Mouse (Mus musculus): ENCODE data around the gene Pip5kl1. TPM values are rescaled to one million over a fixed set of nuclear protein-coding genes. Genes with fewer than 3 reads are reported as not detected.
A peak's percentile ranks its signal among the peaks of the same experiment; 100 is the strongest.

Gene Pip5kl1
- polyA plus RNA-seq, 1 experiment from 2014 or later: not detected

DNA sequence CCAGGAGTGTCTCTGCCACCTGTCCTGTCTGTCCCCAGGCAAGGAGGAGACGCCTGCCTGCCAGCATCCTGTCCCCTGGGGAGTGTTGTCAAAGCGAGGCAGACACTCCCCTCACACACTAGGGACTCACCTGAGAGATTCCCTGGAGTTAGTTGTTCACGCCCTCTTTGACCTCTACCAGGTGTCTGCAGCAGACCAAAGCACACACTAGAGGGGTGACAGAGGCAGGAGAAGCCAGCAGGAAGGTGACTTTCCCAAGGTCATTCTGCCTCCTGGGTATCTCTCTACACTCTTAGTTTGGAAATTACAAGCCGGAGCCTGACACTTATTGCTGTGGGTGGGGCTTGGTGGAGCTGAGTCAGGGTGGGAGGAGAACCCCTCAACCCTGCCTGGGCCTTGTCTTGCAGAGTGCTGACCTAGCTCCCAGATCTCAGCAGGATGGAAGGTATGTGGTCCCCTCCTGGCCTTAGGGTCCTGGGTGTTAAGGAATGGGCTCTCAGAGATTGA, 53.5 kb downstream of the Pip5kl1 start:
- 40% methylated on average over 4 of the region's 4 CpGs for WGBS
- H3K4me2 ChIP-seq (replicated peaks; ENCODE audit: low read depth): no peak overlapping the region
- no peaks in the 10 kb centered on the region for H3K27me3 ChIP-seq (replicated peaks; ENCODE audit: control insufficient read depth, insufficient read depth, low read length)
- no peaks in the 10 kb centered on the region for H3K36me3 ChIP-seq (ENCODE audit: control insufficient read depth, insufficient read depth)
- no peak overlapping the region for H3K4me3 ChIP-seq (ENCODE audit: low read depth, low read length)
- ATAC-seq: no peak
- H3K9ac ChIP-seq (ENCODE audit: low read depth, low read length): no peak overlapping the region
- H3K9me3 ChIP-seq (ENCODE audit: control insufficient read depth): no peaks in the 10 kb centered on the region
- peak overlapping the region; percentile 21; the same call in 1 of the 2 replicates for H3K27ac ChIP-seq (ENCODE audit: low read depth, low read length)
- TF ChIP-seq CTCF (IDR thresholded peaks at IDR 0.05; ENCODE audit: low read depth): no peak
- peaks cover 10% of the 10 kb centered on the region; the same call in 1 of the 2 replicates for H3K4me1 ChIP-seq (replicated peaks; ENCODE audit: control insufficient read depth, insufficient read depth, low read length)

DNA sequence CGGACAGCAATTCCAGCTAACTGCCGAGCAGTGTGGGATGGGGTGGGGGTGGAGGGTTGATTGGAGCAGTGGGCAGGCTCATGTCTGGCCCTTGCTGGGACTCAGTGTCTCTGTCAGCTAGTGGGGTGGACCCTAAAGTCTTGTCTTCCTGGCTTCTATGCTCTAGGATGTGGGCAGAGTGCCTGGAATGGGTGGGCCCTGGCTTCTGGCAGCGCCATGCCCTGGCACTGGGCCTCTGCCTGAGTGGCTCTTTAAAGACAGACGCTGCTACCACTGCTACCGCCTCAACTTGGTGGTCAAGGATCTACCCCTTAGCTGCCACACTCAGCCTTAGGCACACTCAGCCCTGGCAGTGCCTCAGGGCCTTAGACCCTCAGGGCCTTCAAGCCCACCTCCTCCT, 54.1 kb downstream of the Pip5kl1 start:
- Histone ChIP-seq H3K27me3 (replicated peaks; ENCODE audit: control insufficient read depth, insufficient read depth, low read length) (no peaks in the 10 kb centered on the region), H3K27ac (ENCODE audit: low read depth, low read length) (no peak overlapping the region), H3K4me3 (ENCODE audit: low read depth, low read length) (no peak overlapping the region), H3K4me1 (replicated peaks; ENCODE audit: control insufficient read depth, insufficient read depth, low read length) (peaks cover 10% of the 10 kb centered on the region; the same call in 1 of the 2 replicates), H3K9ac (ENCODE audit: low read depth, low read length) (no peak overlapping the region), H3K4me2 (replicated peaks; ENCODE audit: low read depth) (no peak overlapping the region), H3K9me3 (ENCODE audit: control insufficient read depth) (no peaks in the 10 kb centered on the region), H3K36me3 (ENCODE audit: control insufficient read depth, insufficient read depth) (no peaks in the 10 kb centered on the region)
- ATAC-seq: no peak
- no peak for TF ChIP-seq CTCF (IDR thresholded peaks at IDR 0.05; ENCODE audit: low read depth)
- WGBS: 63% methylated on average over 5 of the region's 5 CpGs

DNA sequence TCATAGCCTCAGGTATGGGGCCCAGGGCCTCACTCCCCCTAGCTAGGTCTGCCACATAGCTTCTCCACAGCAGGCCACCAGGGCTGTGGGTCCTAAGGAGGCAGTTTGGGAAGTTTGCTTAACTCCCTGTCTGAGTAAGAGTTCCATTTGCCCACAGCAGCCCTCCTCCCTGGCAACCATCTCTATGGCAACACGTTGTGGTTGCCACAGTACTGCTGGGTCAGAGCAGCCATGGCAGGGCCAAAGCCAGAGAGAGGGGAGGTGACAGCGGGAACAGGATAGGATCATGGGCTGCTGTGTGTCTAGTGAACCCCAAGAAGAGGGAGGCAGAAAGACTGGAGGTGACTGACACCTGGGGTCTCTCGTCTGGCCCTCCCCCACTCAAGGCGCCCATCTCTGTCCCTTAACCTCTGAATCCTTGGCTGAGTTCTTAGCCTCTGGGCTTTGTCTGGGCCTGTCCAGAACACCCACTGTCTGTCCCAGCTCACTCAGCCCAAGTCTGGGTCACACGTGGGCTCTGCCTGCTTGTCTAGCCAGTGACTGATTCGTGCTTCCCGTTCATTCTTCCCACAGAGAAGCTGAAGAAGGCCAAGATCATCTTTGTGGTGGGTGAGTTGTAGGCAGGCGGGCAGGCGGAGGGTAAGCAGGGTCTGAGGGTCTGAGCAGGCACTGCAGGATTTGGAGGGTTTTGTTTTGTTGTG, 54.8 kb downstream of the Pip5kl1 start:
- no peaks in the 10 kb centered on the region for H3K9me3 ChIP-seq (ENCODE audit: control insufficient read depth)
- 67% methylated on average over 9 of the region's 9 CpGs for WGBS
- H3K36me3 ChIP-seq (ENCODE audit: control insufficient read depth, insufficient read depth): no peaks in the 10 kb centered on the region
- H3K9ac ChIP-seq (ENCODE audit: low read depth, low read length): no peak overlapping the region
- no peak overlapping the region for H3K4me3 ChIP-seq (ENCODE audit: low read depth, low read length)
- no peak overlapping the region for H3K4me2 ChIP-seq (replicated peaks; ENCODE audit: low read depth)
- H3K27me3 ChIP-seq (replicated peaks; ENCODE audit: control insufficient read depth, insufficient read depth, low read length): no peaks in the 10 kb centered on the region
- no peak for ATAC-seq
- H3K27ac ChIP-seq (ENCODE audit: low read depth, low read length): no peak overlapping the region
- TF ChIP-seq CTCF (IDR thresholded peaks at IDR 0.05; ENCODE audit: low read depth): no peak
- H3K4me1 ChIP-seq (replicated peaks; ENCODE audit: control insufficient read depth, insufficient read depth, low read length): peaks cover 10% of the 10 kb centered on the region; the same call in 1 of the 2 replicates

DNA sequence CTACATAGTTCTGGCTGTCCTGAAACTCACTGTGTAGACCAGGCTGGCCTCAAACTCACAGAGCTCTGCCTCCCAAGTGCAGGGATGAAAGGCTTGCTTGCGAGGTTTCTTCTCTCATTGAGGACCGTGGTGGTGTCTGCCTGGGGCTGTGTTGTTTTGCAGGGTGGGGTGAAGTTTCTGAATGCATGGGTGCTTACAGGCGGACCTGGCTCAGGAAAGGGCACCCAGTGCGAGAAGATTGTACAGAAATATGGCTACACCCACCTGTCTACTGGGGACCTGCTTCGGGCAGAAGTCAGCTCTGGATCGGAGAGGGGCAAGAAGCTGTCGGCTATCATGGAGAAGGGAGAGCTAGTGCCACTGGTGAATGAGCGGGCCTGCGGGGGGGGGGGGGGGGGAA, 55.4 kb downstream of the Pip5kl1 start:
- TF ChIP-seq CTCF (IDR thresholded peaks at IDR 0.05; ENCODE audit: low read depth): no peak
- H3K4me3 ChIP-seq (ENCODE audit: low read depth, low read length): no peak overlapping the region
- no peak overlapping the region for H3K27ac ChIP-seq (ENCODE audit: low read depth, low read length)
- no peak overlapping the region for H3K9ac ChIP-seq (ENCODE audit: low read depth, low read length)
- no peaks in the 10 kb centered on the region for H3K36me3 ChIP-seq (ENCODE audit: control insufficient read depth, insufficient read depth)
- 86% methylated on average over 8 of the region's 9 CpGs for WGBS
- peaks cover 10% of the 10 kb centered on the region; the same call in 1 of the 2 replicates for H3K4me1 ChIP-seq (replicated peaks; ENCODE audit: control insufficient read depth, insufficient read depth, low read length)
- no peaks in the 10 kb centered on the region for H3K9me3 ChIP-seq (ENCODE audit: control insufficient read depth)
- H3K4me2 ChIP-seq (replicated peaks; ENCODE audit: low read depth): no peak overlapping the region
- H3K27me3 ChIP-seq (replicated peaks; ENCODE audit: control insufficient read depth, insufficient read depth, low read length): no peaks in the 10 kb centered on the region
- ATAC-seq: no peak

DNA sequence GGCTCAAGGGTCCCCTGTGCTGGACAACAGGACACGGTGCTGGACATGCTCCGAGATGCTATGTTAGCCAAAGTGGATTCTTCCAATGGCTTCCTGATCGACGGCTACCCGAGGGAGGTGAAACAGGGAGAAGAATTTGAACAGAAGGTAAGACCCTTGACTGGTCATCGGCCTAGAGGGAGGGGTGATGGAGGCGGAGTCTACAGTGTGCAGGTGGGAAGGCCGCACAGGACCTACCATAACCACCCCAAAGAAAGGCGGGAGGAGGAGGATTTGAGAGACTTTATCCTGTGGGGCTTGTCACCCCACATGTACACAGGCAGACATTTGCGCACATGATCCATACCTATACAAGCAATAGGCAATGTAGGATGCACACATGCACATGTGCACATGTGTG, 56.4 kb downstream of the Pip5kl1 start:
- Histone ChIP-seq H3K9me3 (ENCODE audit: control insufficient read depth) (no peaks in the 10 kb centered on the region), H3K27me3 (replicated peaks; ENCODE audit: control insufficient read depth, insufficient read depth, low read length) (no peaks in the 10 kb centered on the region), H3K27ac (ENCODE audit: low read depth, low read length) (no peak overlapping the region), H3K4me1 (replicated peaks; ENCODE audit: control insufficient read depth, insufficient read depth, low read length) (0 out of 2 replicates have a peak, but pooled peaks cover 3% of the 10 kb centered on the region), H3K9ac (ENCODE audit: low read depth, low read length) (no peak overlapping the region), H3K4me3 (ENCODE audit: low read depth, low read length) (no peak overlapping the region), H3K36me3 (ENCODE audit: control insufficient read depth, insufficient read depth) (no peaks in the 10 kb centered on the region), H3K4me2 (replicated peaks; ENCODE audit: low read depth) (no peak overlapping the region)
- no peak for ATAC-seq
- WGBS: 87% methylated on average over 10 of the region's 10 CpGs
- no peak for TF ChIP-seq CTCF (IDR thresholded peaks at IDR 0.05; ENCODE audit: low read depth)

DNA sequence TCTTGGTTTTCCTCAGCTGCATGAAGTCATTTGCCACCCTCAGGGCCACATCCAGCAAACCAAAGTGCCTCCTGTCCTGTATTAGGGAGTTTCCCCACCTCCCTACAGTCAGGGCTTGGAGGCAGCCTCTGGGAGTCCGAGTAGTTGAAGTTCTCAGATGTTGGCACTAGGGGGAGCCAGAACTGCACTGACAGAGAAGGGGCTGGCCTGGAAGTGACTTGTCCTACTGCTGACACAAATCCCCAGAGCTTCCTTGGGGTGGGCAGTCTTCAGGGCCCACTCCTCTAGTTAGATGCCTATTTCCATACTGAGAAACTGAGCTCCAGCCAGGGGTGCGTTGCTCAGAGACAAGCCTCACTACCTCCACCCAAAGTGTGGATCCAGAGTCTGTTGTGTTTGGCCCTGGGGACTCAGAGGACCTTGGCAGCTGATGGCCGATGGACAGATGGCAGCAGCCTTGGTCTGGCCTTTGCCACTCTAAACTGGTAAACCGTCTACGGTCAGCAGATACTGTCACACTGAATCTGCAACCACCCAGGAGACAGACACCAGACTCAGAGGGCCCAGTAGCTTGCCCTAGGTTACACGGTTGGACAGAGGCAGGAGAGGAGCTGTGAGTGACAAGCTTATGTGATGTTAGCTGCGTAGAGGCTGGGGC, 57.3 kb downstream of the Pip5kl1 start:
- H3K27me3 ChIP-seq (replicated peaks; ENCODE audit: control insufficient read depth, insufficient read depth, low read length): no peaks in the 10 kb centered on the region
- H3K4me2 ChIP-seq (replicated peaks; ENCODE audit: low read depth): no peak overlapping the region
- peak; percentile 97 for TF ChIP-seq CTCF (IDR thresholded peaks at IDR 0.05; ENCODE audit: low read depth)
- H3K9me3 ChIP-seq (ENCODE audit: control insufficient read depth): no peaks in the 10 kb centered on the region
- ATAC-seq: peak; percentile 41
- H3K4me3 ChIP-seq (ENCODE audit: low read depth, low read length): no peak overlapping the region
- WGBS: 52% methylated on average over 7 of the region's 7 CpGs
- no peaks in the 10 kb centered on the region for H3K36me3 ChIP-seq (ENCODE audit: control insufficient read depth, insufficient read depth)
- no peak overlapping the region for H3K27ac ChIP-seq (ENCODE audit: low read depth, low read length)
- no peak overlapping the region for H3K9ac ChIP-seq (ENCODE audit: low read depth, low read length)
- no peaks in the 10 kb centered on the region for H3K4me1 ChIP-seq (replicated peaks; ENCODE audit: control insufficient read depth, insufficient read depth, low read length)

Other genes starting within 250 kb of the Pip5kl1 start
- gene Ciz1, start 222.5 kb upstream of the Pip5kl1 start, polyA plus RNA-seq (2015; fragmentation: Nextera tagmentation; extraction: Ambion mirVana): 20.1 and 20.7 TPM in 2 replicates
- 23.5 and 30.0 TPM in 2 replicates for gene Dnm1, start 221.5 kb upstream of the Pip5kl1 start, polyA plus RNA-seq (2015; fragmentation: Nextera tagmentation; extraction: Ambion mirVana)
- 95.0 and 100 TPM in 2 replicates for gene 1110008P14Rik, start 192.9 kb upstream of the Pip5kl1 start, polyA plus RNA-seq (2015; fragmentation: Nextera tagmentation; extraction: Ambion mirVana)
- 4.8 and 5.4 TPM in 2 replicates for gene Lcn2, start 186.5 kb upstream of the Pip5kl1 start, polyA plus RNA-seq (2015; fragmentation: Nextera tagmentation; extraction: Ambion mirVana)
- gene Ptges2, start 178.9 kb upstream of the Pip5kl1 start, polyA plus RNA-seq (2015; fragmentation: Nextera tagmentation; extraction: Ambion mirVana): 47.3 and 49.4 TPM in 2 replicates
- 2.9 and 3.2 TPM in 2 replicates for gene Naif1, start 124.3 kb upstream of the Pip5kl1 start, polyA plus RNA-seq (2015; fragmentation: Nextera tagmentation; extraction: Ambion mirVana)
- gene Slc25a25, start 123.4 kb upstream of the Pip5kl1 start, polyA plus RNA-seq (2015; fragmentation: Nextera tagmentation; extraction: Ambion mirVana): 45.1 and 52.6 TPM in 2 replicates
- gene Fam102a, start 39.5 kb upstream of the Pip5kl1 start, polyA plus RNA-seq (2015; fragmentation: Nextera tagmentation; extraction: Ambion mirVana): 18.0 and 18.4 TPM in 2 replicates
- gene Dpm2, start 3.9 kb upstream of the Pip5kl1 start, polyA plus RNA-seq (2015; fragmentation: Nextera tagmentation; extraction: Ambion mirVana): 120 and 124 TPM in 2 replicates
- gene 9430097D07Rik, start 887 bp downstream of the Pip5kl1 start, polyA plus RNA-seq (2015; fragmentation: Nextera tagmentation; extraction: Ambion mirVana): 0.14 TPM in 1 of 2 replicates, not detected in the other
- gene St6galnac4, start 12.3 kb downstream of the Pip5kl1 start, polyA plus RNA-seq (2015; fragmentation: Nextera tagmentation; extraction: Ambion mirVana): 5.7 and 6.6 TPM in 2 replicates
- gene St6galnac6, start 24.9 kb downstream of the Pip5kl1 start, polyA plus RNA-seq (2015; fragmentation: Nextera tagmentation; extraction: Ambion mirVana): 8.3 and 9.1 TPM in 2 replicates
- 10.5 and 12.1 TPM in 2 replicates for gene Ak1, start 47.0 kb downstream of the Pip5kl1 start, polyA plus RNA-seq (2015; fragmentation: Nextera tagmentation; extraction: Ambion mirVana)
- gene Eng, start 71.8 kb downstream of the Pip5kl1 start, polyA plus RNA-seq (2015; fragmentation: Nextera tagmentation; extraction: Ambion mirVana): 32.2 and 34.1 TPM in 2 replicates
- 12.4 and 15.2 TPM in 2 replicates for gene Fpgs, start 129.3 kb downstream of the Pip5kl1 start, polyA plus RNA-seq (2015; fragmentation: Nextera tagmentation; extraction: Ambion mirVana)
- 54.0 and 62.2 TPM in 2 replicates for gene Cdk9, start 138.3 kb downstream of the Pip5kl1 start, polyA plus RNA-seq (2015; fragmentation: Nextera tagmentation; extraction: Ambion mirVana)
- gene Sh2d3c, start 146.3 kb downstream of the Pip5kl1 start, polyA plus RNA-seq (2015; fragmentation: Nextera tagmentation; extraction: Ambion mirVana): 11.2 and 11.7 TPM in 2 replicates
- gene 6330409D20Rik, start 166.2 kb downstream of the Pip5kl1 start, polyA plus RNA-seq (2015; fragmentation: Nextera tagmentation; extraction: Ambion mirVana): 0.18 TPM in 2 replicates
- gene Tor2a, start 182.4 kb downstream of the Pip5kl1 start, polyA plus RNA-seq (2015; fragmentation: Nextera tagmentation; extraction: Ambion mirVana): 59.2 and 60.4 TPM in 2 replicates
- 0.04 and 0.09 TPM in 2 replicates for gene Ttc16, start 200.8 kb downstream of the Pip5kl1 start, polyA plus RNA-seq (2015; fragmentation: Nextera tagmentation; extraction: Ambion mirVana)
- 8.4 and 10.5 TPM in 2 replicates for gene Ptrh1, start 201.0 kb downstream of the Pip5kl1 start, polyA plus RNA-seq (2015; fragmentation: Nextera tagmentation; extraction: Ambion mirVana)
- gene Cfap157, start 209.6 kb downstream of the Pip5kl1 start, polyA plus RNA-seq (2015; fragmentation: Nextera tagmentation; extraction: Ambion mirVana): 0.47 and 0.76 TPM in 2 replicates